Mouse (Mus musculus) neural tube, embryonic 15.5 days (tissue): ENCODE measurements around the gene Csrnp3. TPM values are rescaled to one million over a fixed set of nuclear protein-coding genes. Genes with fewer than 3 reads are reported as not detected.

Experiments
- ATAC-seq: fragments of 200-750 bp; cut with Nextera tagmentation; 2 replicates; pipeline ENCODE4 v1.8.0; 2017; ENCODE audit warnings: mild to moderate bottlenecking, moderate TSS enrichment, moderate library complexity; ENCODE audit not compliant: low FRiP score
- H3K27ac ChIP-seq: fragments of 300-500 bp; sonication (generic); replicated peaks from 2 replicates; pipeline ENCODE4 v1.5.1; 2015; ENCODE audit warnings: mild to moderate bottlenecking, inconsistent platforms
- H3K27me3 ChIP-seq: fragments of 300-500 bp; sonication (generic); replicated peaks from 2 replicates; pipeline ENCODE4 v1.6.1; 2015; ENCODE audit warnings: inconsistent platforms
- H3K36me3 ChIP-seq: fragments of 300-500 bp; sonication (generic); 2 replicates; pipeline ENCODE4 v1.6.1; 2015; ENCODE audit warnings: inconsistent platforms
- H3K4me1 ChIP-seq: fragments of 300-500 bp; sonication (generic); 2 replicates; pipeline ENCODE4 v1.6.1; 2015; ENCODE audit warnings: inconsistent platforms
- H3K4me2 ChIP-seq: fragments of 300-500 bp; sonication (generic); 2 replicates; pipeline ENCODE4 v1.6.1; 2015; ENCODE audit warnings: inconsistent platforms, mild to moderate bottlenecking, moderate library complexity
- H3K4me3 ChIP-seq: fragments of 300-500 bp; sonication (generic); replicated peaks from 2 replicates; pipeline ENCODE4 v1.5.1; 2015; ENCODE audit warnings: mild to moderate bottlenecking, inconsistent platforms
- H3K9ac ChIP-seq: fragments of 300-500 bp; sonication (generic); replicated peaks from 2 replicates; pipeline ENCODE4 v1.6.1; 2015; ENCODE audit warnings: mild to moderate bottlenecking, inconsistent platforms
- H3K9me3 ChIP-seq: fragments of 300-500 bp; sonication (generic); replicated peaks from 2 replicates; pipeline ENCODE4 v1.6.1; 2016; ENCODE audit warnings: inconsistent platforms
- WGBS: fragments of 180-500 bp; shearing (Covaris S2); methylation state at CpG from one replicate; pipeline ENCODE4 v1.1.7; 2015; ENCODE audit warnings: mixed read lengths; 5-methylcytosine and 5-hydroxymethylcytosine counted together
- polyA plus RNA-seq: library from polyadenylated mRNA; unstranded; fragments of >200 nt; fragmentation: Nextera tagmentation; extraction: Ambion mirVana; gene quantifications from 2 replicates; pipeline ENCODE4 v1.2.1, GENCODE M21; 2015

Gene Csrnp3
- polyA plus RNA-seq, 1 experiment from 2014 or later = 49.3 TPM

GRCm38 (mm10) chr2:65926935-65927708 lies 81.6 kb downstream of the Csrnp3 start:
- ATAC-seq = no peak
- H3K27ac ChIP-seq = 0 out of 2 replicates have a peak overlapping the region, but pooled peaks have one; percentile 41
- H3K4me1 ChIP-seq = peaks cover 19% of the 10 kb centered on the region
- no peaks in the 10 kb centered on the region for H3K9me3 ChIP-seq
- 73% methylated on average over 8 of the region's 8 CpGs for WGBS
- H3K36me3 ChIP-seq = no peaks in the 10 kb centered on the region
- no peak overlapping the region for H3K4me3 ChIP-seq
- no peak overlapping the region for H3K9ac ChIP-seq
- no peak overlapping the region for H3K4me2 ChIP-seq
- no peaks in the 10 kb centered on the region for H3K27me3 ChIP-seq

GRCm38 (mm10) chr2:65929286-65929685 lies 83.7 kb downstream of the Csrnp3 start:
- Histone ChIP-seq H3K27me3 (no peaks in the 10 kb centered on the region), H3K27ac (peak overlapping the region; percentile 88), H3K9me3 (no peaks in the 10 kb centered on the region), H3K4me2 (peak overlapping the region; percentile 51), H3K4me3 (no peak overlapping the region), H3K4me1 (peaks cover 26% of the 10 kb centered on the region), H3K36me3 (no peaks in the 10 kb centered on the region), H3K9ac (no peak overlapping the region)
- 19% methylated on average over 3 of the region's 3 CpGs for WGBS
- ATAC-seq = no peak

GRCm38 (mm10) chr2:65929927-65930326 lies 84.4 kb downstream of the Csrnp3 start:
- 16% methylated on average over 11 of the region's 11 CpGs for WGBS
- no peaks in the 10 kb centered on the region for H3K27me3 ChIP-seq
- H3K9ac ChIP-seq = peak overlapping the region; percentile 49
- H3K27ac ChIP-seq = peak overlapping the region; percentile 88
- no peaks in the 10 kb centered on the region for H3K9me3 ChIP-seq
- H3K4me1 ChIP-seq = peaks cover 24% of the 10 kb centered on the region
- no peaks in the 10 kb centered on the region for H3K36me3 ChIP-seq
- peak overlapping the region; percentile 51 for H3K4me2 ChIP-seq
- ATAC-seq = peak; percentile 82
- peak overlapping the region; percentile 36 for H3K4me3 ChIP-seq

- WGBS = 13% methylated on average over 7 of the region's 7 CpGs
- peak overlapping the region; percentile 70 for H3K4me2 ChIP-seq
- no peaks in the 10 kb centered on the region for H3K27me3 ChIP-seq
- peak overlapping the region; percentile 57 for H3K9ac ChIP-seq
- H3K36me3 ChIP-seq = no peaks in the 10 kb centered on the region
- no peak for ATAC-seq
- peaks cover 19% of the 10 kb centered on the region for H3K4me1 ChIP-seq
- H3K4me3 ChIP-seq = peak overlapping the region; percentile 46
- no peaks in the 10 kb centered on the region for H3K9me3 ChIP-seq
- peak overlapping the region; percentile 91 for H3K27ac ChIP-seq
Measured at GRCm38 (mm10) chr2:65931313-65931712, 85.7 kb downstream of the Csrnp3 start.

GRCm38 (mm10) chr2:65931841-65932311 lies 86.3 kb downstream of the Csrnp3 start:
- no peaks in the 10 kb centered on the region for H3K36me3 ChIP-seq
- H3K27me3 ChIP-seq = no peaks in the 10 kb centered on the region
- H3K4me2 ChIP-seq = peak overlapping the region; percentile 70
- peak overlapping the region; percentile 91 for H3K27ac ChIP-seq
- H3K4me3 ChIP-seq = peak overlapping the region; percentile 46
- no peaks in the 10 kb centered on the region for H3K9me3 ChIP-seq
- peak overlapping the region; percentile 57 for H3K9ac ChIP-seq
- WGBS = 0% methylated on average over 11 of the region's 11 CpGs
- peak; percentile 88 for ATAC-seq
- peaks cover 19% of the 10 kb centered on the region for H3K4me1 ChIP-seq

- H3K9me3 ChIP-seq = no peaks in the 10 kb centered on the region
- H3K9ac ChIP-seq = no peak overlapping the region
- peaks cover 18% of the 10 kb centered on the region for H3K4me1 ChIP-seq
- no peak for ATAC-seq
- peak overlapping the region; percentile 36 for H3K4me2 ChIP-seq
- no peaks in the 10 kb centered on the region for H3K36me3 ChIP-seq
- H3K27me3 ChIP-seq = no peaks in the 10 kb centered on the region
- 11% methylated on average over 2 of the region's 2 CpGs for WGBS
- no peak overlapping the region for H3K4me3 ChIP-seq
- H3K27ac ChIP-seq = peak overlapping the region; percentile 54; the same call in 1 of the 2 replicates
Measured at GRCm38 (mm10) chr2:65934099-65934498, 88.5 kb downstream of the Csrnp3 start.

GRCm38 (mm10) chr2:65938900-65939299 lies 93.3 kb downstream of the Csrnp3 start:
- Histone ChIP-seq H3K4me1 (peaks cover 18% of the 10 kb centered on the region), H3K4me2 (no peak overlapping the region), H3K4me3 (no peak overlapping the region), H3K9me3 (no peaks in the 10 kb centered on the region), H3K27me3 (no peaks in the 10 kb centered on the region), H3K36me3 (no peaks in the 10 kb centered on the region), H3K27ac (no peak overlapping the region), H3K9ac (no peak overlapping the region)
- no peak for ATAC-seq
- WGBS = 18% methylated on average over 3 of the region's 3 CpGs

- H3K9me3 ChIP-seq = no peaks in the 10 kb centered on the region
- H3K4me1 ChIP-seq = peaks cover 11% of the 10 kb centered on the region
- H3K36me3 ChIP-seq = no peaks in the 10 kb centered on the region
- H3K27ac ChIP-seq = no peak overlapping the region; the same call in 1 of the 2 replicates
- H3K9ac ChIP-seq = no peak overlapping the region
- 62% methylated on average over 5 of the region's 5 CpGs for WGBS
- no peak for ATAC-seq
- no peak overlapping the region for H3K4me3 ChIP-seq
- H3K27me3 ChIP-seq = no peaks in the 10 kb centered on the region
- no peak overlapping the region; the same call in 1 of the 2 replicates for H3K4me2 ChIP-seq
Measured at GRCm38 (mm10) chr2:65940351-65940750, 94.8 kb downstream of the Csrnp3 start.

- no peak for ATAC-seq
- H3K4me3 ChIP-seq = no peak overlapping the region
- H3K4me2 ChIP-seq = no peak overlapping the region
- H3K27me3 ChIP-seq = no peaks in the 10 kb centered on the region
- H3K9ac ChIP-seq = no peak overlapping the region
- H3K9me3 ChIP-seq = no peaks in the 10 kb centered on the region
- 87% methylated on average over 4 of the region's 4 CpGs for WGBS
- H3K36me3 ChIP-seq = no peaks in the 10 kb centered on the region
- H3K27ac ChIP-seq = no peak overlapping the region
- peaks cover 11% of the 10 kb centered on the region; the same call in 1 of the 2 replicates for H3K4me1 ChIP-seq
Measured at GRCm38 (mm10) chr2:65942346-65942745, 96.8 kb downstream of the Csrnp3 start.

GRCm38 (mm10) chr2:65948808-65949207 lies 103.2 kb downstream of the Csrnp3 start:
- no peaks in the 10 kb centered on the region for H3K27me3 ChIP-seq
- H3K36me3 ChIP-seq = peaks cover 15% of the 10 kb centered on the region
- H3K9ac ChIP-seq = no peak overlapping the region
- no peak for ATAC-seq
- WGBS = 84% methylated on average over 16 of the region's 16 CpGs
- H3K4me1 ChIP-seq = peaks cover 11% of the 10 kb centered on the region
- H3K9me3 ChIP-seq = no peaks in the 10 kb centered on the region
- H3K4me3 ChIP-seq = no peak overlapping the region
- H3K4me2 ChIP-seq = no peak overlapping the region
- H3K27ac ChIP-seq = no peak overlapping the region

- Histone ChIP-seq H3K36me3 (peaks cover 13% of the 10 kb centered on the region), H3K27ac (peak overlapping the region; percentile 76), H3K4me1 (peaks cover 34% of the 10 kb centered on the region), H3K4me2 (peak overlapping the region; percentile 40), H3K27me3 (no peaks in the 10 kb centered on the region), H3K9me3 (no peaks in the 10 kb centered on the region), H3K9ac (0 out of 2 replicates have a peak overlapping the region, but pooled peaks have one; percentile 4), H3K4me3 (no peak overlapping the region)
- peak; percentile 21; the same call in 1 of the 2 replicates for ATAC-seq
- WGBS = 44% methylated on average over 17 of the region's 17 CpGs
Measured at GRCm38 (mm10) chr2:65953726-65954340, 108.3 kb downstream of the Csrnp3 start.

- no peak for ATAC-seq
- H3K4me1 ChIP-seq = peaks cover 34% of the 10 kb centered on the region
Measured at GRCm38 (mm10) chr2:65955804-65956203, 110.2 kb downstream of the Csrnp3 start.

More at GRCm38 (mm10) chr2:65955804-65956203, 110.2 kb downstream of the Csrnp3 start:
- Histone ChIP-seq H3K36me3 (no peaks in the 10 kb centered on the region), H3K4me2 (no peak overlapping the region), H3K27me3 (no peaks in the 10 kb centered on the region), H3K9ac (no peak overlapping the region), H3K27ac (peak overlapping the region; percentile 72), H3K4me3 (no peak overlapping the region), H3K9me3 (no peaks in the 10 kb centered on the region)
- WGBS = 86% methylated on average over 1 of the region's 1 CpGs
